Mouse (Mus musculus): Measurements from ENCODE around the gene Tfeb. TPM values are rescaled to one million over a fixed set of nuclear protein-coding genes. Genes with fewer than 3 reads are reported as not detected.

The Tfeb gene
- polyA plus RNA-seq, 1 experiment from 2014 or later: 17.8 TPM

DNA sequence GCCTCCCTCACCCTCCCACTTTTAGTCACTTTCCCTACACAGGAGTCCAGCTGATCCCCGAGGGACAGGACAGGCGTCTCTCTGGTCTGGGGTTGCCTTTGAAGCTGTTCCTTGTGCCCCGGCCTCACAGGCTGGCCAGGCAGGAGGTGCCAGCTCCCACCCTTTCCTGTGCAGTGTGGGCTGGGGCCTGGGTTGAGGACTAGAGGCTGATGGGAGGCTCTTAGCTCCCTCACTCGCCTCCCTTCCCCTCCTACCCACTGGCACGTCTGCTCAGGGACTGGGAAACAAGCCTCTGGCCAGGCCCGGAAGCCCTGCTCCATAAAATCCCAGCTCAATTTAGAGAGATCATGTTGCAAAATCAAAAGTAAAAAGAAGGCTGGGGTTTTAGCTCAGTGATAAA is 36.8 kb downstream of the Tfeb start:
- 0 out of 2 replicates have a peak, but pooled peaks cover 6% of the 10 kb centered on the region for H3K9me3 ChIP-seq (ENCODE audit: low read length)

GRCm38 (mm10) chr17:47777141-47777540 is 40.3 kb downstream of the Tfeb start:
- no peaks in the 10 kb centered on the region for H3K36me3 ChIP-seq (ENCODE audit: insufficient read depth, low read length)
- H3K27ac ChIP-seq (ENCODE audit: low read length): no peak overlapping the region
- H3K4me2 ChIP-seq (replicated peaks; ENCODE audit: low read depth, low read length): no peak overlapping the region
- H3K9ac ChIP-seq (replicated peaks; ENCODE audit: low read depth): no peak overlapping the region
- DNase-seq (ENCODE audit: low spot score) (no peak), ATAC-seq (no peak)
- H3K4me1 ChIP-seq (ENCODE audit: insufficient read depth, low read depth, low read length): no peaks in the 10 kb centered on the region
- no peak overlapping the region for H3K4me3 ChIP-seq (ENCODE audit: low read depth, low read length)
- H3K9me3 ChIP-seq (ENCODE audit: low read length): 0 out of 2 replicates have a peak, but pooled peaks cover 5% of the 10 kb centered on the region
- no peaks in the 10 kb centered on the region for H3K27me3 ChIP-seq (replicated peaks; ENCODE audit: insufficient read depth, low read length)
- 59% methylated on average over 2 of the region's 2 CpGs for WGBS
- no peak for TF ChIP-seq EP300 (IDR thresholded peaks at IDR 0.05)

More for the DNA sequence above, 36.8 kb downstream of the Tfeb start:
- Histone ChIP-seq H3K4me2 (replicated peaks; ENCODE audit: low read depth, low read length) (no peak overlapping the region), H3K27me3 (replicated peaks; ENCODE audit: insufficient read depth, low read length) (no peaks in the 10 kb centered on the region), H3K4me1 (ENCODE audit: insufficient read depth, low read depth, low read length) (no peaks in the 10 kb centered on the region), H3K27ac (ENCODE audit: low read length) (no peak overlapping the region), H3K9ac (replicated peaks; ENCODE audit: low read depth) (no peak overlapping the region), H3K4me3 (ENCODE audit: low read depth, low read length) (no peak overlapping the region), H3K36me3 (ENCODE audit: insufficient read depth, low read length) (no peaks in the 10 kb centered on the region)
- 53% methylated on average over 6 of the region's 6 CpGs for WGBS
- ATAC-seq (no peak), DNase-seq (ENCODE audit: low spot score) (no peak)
- TF ChIP-seq CTCF (IDR thresholded peaks at IDR 0.05) (no peak), EP300 (IDR thresholded peaks at IDR 0.05) (no peak)

- no peak overlapping the region for H3K27ac ChIP-seq (ENCODE audit: low read length)
- TF ChIP-seq CTCF (IDR thresholded peaks at IDR 0.05): no peak
- TF ChIP-seq EP300 (IDR thresholded peaks at IDR 0.05): no peak
- H3K4me1 ChIP-seq (ENCODE audit: insufficient read depth, low read depth, low read length): no peaks in the 10 kb centered on the region
- no peak overlapping the region for H3K4me2 ChIP-seq (replicated peaks; ENCODE audit: low read depth, low read length)
- ATAC-seq (no peak), DNase-seq (ENCODE audit: low spot score) (no peak)
- no peak overlapping the region for H3K4me3 ChIP-seq (ENCODE audit: low read depth, low read length)
- no peaks in the 10 kb centered on the region for H3K36me3 ChIP-seq (ENCODE audit: insufficient read depth, low read length)
- WGBS: 71% methylated on average over 10 of the region's 10 CpGs
- H3K27me3 ChIP-seq (replicated peaks; ENCODE audit: insufficient read depth, low read length): no peaks in the 10 kb centered on the region
- H3K9ac ChIP-seq (replicated peaks; ENCODE audit: low read depth): no peak overlapping the region
- H3K9me3 ChIP-seq (ENCODE audit: low read length): no peaks in the 10 kb centered on the region
Observed at GRCm38 (mm10) chr17:47780470-47780869, 43.6 kb downstream of the Tfeb start.

DNA sequence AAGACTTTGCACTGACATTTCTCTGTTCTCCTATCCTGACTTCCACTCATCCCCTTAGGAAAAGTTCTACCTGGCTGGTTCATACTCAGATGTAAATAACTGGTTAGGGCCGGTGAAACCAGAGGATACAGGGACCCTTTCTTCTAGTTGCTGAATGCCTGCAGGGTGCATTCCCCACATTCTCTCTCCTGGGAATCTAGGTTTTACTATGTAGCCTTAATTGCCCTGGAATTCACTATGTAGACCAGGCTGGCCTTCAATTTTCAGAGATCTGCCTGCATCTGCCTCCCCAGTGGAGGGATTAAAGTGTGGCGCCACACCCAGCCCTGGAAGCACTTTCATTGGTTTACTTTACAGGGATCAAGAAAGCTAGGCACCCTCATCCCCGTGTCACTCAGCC is 45.7 kb downstream of the Tfeb start:
- Histone ChIP-seq H3K27me3 (replicated peaks; ENCODE audit: insufficient read depth, low read length) (no peaks in the 10 kb centered on the region), H3K4me3 (ENCODE audit: low read depth, low read length) (no peak overlapping the region), H3K36me3 (ENCODE audit: insufficient read depth, low read length) (no peaks in the 10 kb centered on the region), H3K9ac (replicated peaks; ENCODE audit: low read depth) (no peak overlapping the region), H3K4me2 (replicated peaks; ENCODE audit: low read depth, low read length) (no peak overlapping the region), H3K4me1 (ENCODE audit: insufficient read depth, low read depth, low read length) (no peaks in the 10 kb centered on the region), H3K9me3 (ENCODE audit: low read length) (no peaks in the 10 kb centered on the region), H3K27ac (ENCODE audit: low read length) (no peak overlapping the region)
- DNase-seq (ENCODE audit: low spot score) (no peak), ATAC-seq (no peak)
- WGBS: 80% methylated on average over 3 of the region's 3 CpGs
- TF ChIP-seq EP300 (IDR thresholded peaks at IDR 0.05) (no peak), CTCF (IDR thresholded peaks at IDR 0.05) (no peak)

DNA sequence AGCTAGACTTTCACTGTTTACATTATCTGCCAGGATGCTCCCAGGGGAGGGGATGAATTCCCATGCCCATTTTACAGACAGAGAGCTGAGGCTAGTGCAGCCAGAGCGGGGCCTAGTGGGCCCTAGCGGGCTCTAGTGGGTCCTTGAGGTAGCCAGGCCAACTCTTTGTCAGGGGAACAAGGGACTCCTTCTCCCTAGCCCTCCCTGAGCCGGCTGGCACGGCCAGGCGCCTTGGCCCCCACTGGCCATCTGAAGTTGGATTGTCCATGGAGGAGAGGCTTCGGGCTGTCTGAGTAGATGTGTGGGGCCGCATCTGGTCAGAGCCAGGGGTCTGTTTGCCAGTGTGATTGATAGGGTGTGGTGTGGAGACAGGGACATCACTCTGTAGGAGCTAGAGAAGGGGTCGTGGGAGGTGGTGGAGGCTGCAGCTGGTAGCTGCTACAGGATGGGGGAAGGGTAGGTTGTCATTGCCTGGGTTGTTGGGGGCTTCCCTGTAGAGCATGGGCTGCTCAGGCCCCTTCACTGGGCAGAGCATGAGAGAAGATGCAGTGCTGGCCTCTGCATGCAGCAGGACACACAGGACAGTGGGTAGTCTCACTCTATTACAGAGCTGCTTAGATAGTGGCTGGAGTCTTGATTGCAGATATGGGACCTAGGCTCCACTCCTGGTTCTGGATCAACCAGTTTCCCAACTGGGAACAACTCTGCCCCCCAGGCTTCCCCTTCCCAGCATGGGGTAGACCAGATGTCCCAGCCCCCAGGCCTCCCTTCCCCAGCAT is 46.8 kb downstream of the Tfeb start:
- Histone ChIP-seq H3K27ac (ENCODE audit: low read length) (no peak overlapping the region), H3K4me3 (ENCODE audit: low read depth, low read length) (no peak overlapping the region), H3K9me3 (ENCODE audit: low read length) (no peaks in the 10 kb centered on the region), H3K4me1 (ENCODE audit: insufficient read depth, low read depth, low read length) (no peaks in the 10 kb centered on the region), H3K9ac (replicated peaks; ENCODE audit: low read depth) (no peak overlapping the region), H3K27me3 (replicated peaks; ENCODE audit: insufficient read depth, low read length) (no peaks in the 10 kb centered on the region), H3K4me2 (replicated peaks; ENCODE audit: low read depth, low read length) (no peak overlapping the region), H3K36me3 (ENCODE audit: insufficient read depth, low read length) (no peaks in the 10 kb centered on the region)
- WGBS: 57% methylated on average over 8 of the region's 8 CpGs
- ATAC-seq: no peak
- no peak for DNase-seq (ENCODE audit: low spot score)
- TF ChIP-seq CTCF (IDR thresholded peaks at IDR 0.05) (no peak), EP300 (IDR thresholded peaks at IDR 0.05) (no peak)

GRCm38 (mm10) chr17:47784411-47784810 is 47.6 kb downstream of the Tfeb start:
- Histone ChIP-seq H3K4me1 (ENCODE audit: insufficient read depth, low read depth, low read length) (no peaks in the 10 kb centered on the region), H3K27ac (ENCODE audit: low read length) (no peak overlapping the region), H3K27me3 (replicated peaks; ENCODE audit: insufficient read depth, low read length) (no peaks in the 10 kb centered on the region), H3K36me3 (ENCODE audit: insufficient read depth, low read length) (no peaks in the 10 kb centered on the region), H3K9me3 (ENCODE audit: low read length) (no peaks in the 10 kb centered on the region), H3K4me3 (ENCODE audit: low read depth, low read length) (no peak overlapping the region), H3K9ac (replicated peaks; ENCODE audit: low read depth) (no peak overlapping the region), H3K4me2 (replicated peaks; ENCODE audit: low read depth, low read length) (no peak overlapping the region)
- DNase-seq (ENCODE audit: low spot score) (peak; percentile 36), ATAC-seq (peak; percentile 39)
- TF ChIP-seq CTCF (IDR thresholded peaks at IDR 0.05) (no peak), EP300 (IDR thresholded peaks at IDR 0.05) (no peak)
- 61% methylated on average over 6 of the region's 6 CpGs for WGBS

All from lung, postnatal 0 days (tissue).